Mouse (Mus musculus) common myeloid progenitor, adult 5-6 weeks (primary cell): ENCODE data around the gene Plscr3. TPM values are rescaled to one million over a fixed set of nuclear protein-coding genes. Genes with fewer than 3 reads are reported as not detected.

Experiments
- ATAC-seq: replicated peaks from 2 replicates; pipeline ENCODE4 v1.8.0; 2016; ENCODE audit warnings: low read depth, mild to moderate bottlenecking, moderate TSS enrichment, inconsistent platforms; ENCODE audit not compliant: poor library complexity, severe bottlenecking
- total RNA-seq: library from RNA; stranded (forward); fragments of 200-1000, 187-1606 nt; gene quantifications from 2 replicates; pipeline ENCODE4 v1.2.3, GENCODE M21; 2017

Plscr3 gene
- total RNA-seq, 1 experiment from 2014 or later, result 31.0 TPM

DNA sequence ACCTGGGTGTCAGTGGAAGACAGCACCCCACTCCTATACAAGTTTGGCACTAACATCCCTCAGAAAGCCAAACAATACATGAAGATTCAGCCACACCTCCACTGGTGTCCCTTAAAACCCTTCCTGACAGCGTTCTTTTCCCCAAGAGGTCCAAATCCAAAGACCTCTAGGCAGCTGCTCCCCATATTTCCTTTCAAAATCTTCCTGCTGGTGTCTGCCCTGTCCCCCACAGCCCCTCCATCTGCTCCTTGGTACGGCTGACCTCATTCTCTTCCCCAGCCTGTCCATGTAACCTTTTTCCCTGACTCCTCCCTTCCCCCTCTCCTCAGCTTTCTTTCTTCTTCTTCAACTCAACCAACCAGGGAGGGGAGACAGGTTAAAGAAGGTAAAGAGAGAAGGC is 22.7 kb upstream of the Plscr3 start:
- ATAC-seq, result no peak

DNA sequence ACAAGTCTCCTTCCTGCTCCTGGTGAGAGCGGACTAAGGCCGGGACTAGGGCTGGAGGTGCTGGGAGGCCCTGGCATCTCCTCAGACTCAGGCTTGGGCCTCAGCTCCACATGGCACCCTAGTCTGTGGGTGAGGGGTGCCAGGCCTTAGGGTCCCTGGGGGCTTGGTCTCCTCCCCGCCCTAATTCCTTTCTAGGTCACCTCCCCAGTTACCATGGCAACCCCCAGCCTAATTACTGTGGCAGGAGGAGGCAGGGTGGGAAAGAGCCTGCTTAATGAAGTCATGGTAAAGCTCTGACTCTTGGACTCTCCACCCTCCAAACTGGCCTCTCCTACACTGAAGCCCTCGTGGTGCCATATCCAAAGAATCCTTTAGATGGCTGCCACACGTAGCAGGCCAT is 17.3 kb upstream of the Plscr3 start:
- no peak for ATAC-seq

DNA sequence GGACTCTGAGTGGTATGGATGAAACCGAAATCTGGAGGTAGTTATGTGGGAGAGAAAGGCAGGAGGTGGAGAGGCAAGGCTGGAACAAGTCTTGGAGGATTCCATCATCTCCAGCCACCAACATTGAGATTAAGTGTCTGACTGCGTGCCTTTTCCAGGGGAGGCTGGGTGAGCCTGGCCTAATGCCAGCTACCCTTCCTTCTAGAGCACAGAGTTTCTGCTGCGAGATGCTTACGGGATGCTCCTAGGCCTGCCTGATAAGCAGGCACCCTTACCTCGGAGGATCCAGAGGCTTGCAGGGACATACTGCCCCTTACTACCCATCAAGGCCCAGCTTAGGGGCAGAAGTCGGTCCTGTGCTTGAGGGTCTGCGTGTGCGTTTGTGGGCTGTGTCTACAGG is 12.6 kb upstream of the Plscr3 start:
- ATAC-seq, result no peak

DNA sequence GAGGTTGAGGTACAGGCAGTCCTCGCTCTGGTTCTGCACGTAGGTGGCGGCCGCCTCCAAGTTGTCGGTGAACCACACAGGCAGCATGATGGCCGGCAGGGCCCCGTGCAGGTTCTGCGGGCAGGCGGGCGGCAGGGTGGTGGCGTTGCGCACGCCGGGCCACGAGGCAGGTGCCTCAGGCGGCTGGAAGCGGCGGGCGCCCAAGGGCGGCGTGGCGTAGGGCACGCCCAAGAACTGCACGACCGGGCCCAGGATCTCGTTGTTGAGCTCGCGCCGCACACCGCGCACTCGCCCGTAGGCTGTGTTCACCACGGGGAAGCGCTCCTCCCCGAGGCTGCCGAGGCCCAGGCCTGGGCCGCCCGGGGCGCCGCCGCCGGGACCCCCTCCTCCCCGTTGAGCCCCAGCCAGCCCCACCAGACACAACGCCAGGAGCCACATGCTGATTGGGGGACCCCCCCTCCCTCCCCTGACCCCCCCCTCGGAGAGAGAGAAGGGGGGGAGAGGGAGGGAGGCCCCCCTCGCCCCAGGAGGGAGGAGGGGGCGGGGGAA is 12.1 kb upstream of the Plscr3 start:
- ATAC-seq, result peak; percentile 10; the same call in 1 of the 2 replicates

DNA sequence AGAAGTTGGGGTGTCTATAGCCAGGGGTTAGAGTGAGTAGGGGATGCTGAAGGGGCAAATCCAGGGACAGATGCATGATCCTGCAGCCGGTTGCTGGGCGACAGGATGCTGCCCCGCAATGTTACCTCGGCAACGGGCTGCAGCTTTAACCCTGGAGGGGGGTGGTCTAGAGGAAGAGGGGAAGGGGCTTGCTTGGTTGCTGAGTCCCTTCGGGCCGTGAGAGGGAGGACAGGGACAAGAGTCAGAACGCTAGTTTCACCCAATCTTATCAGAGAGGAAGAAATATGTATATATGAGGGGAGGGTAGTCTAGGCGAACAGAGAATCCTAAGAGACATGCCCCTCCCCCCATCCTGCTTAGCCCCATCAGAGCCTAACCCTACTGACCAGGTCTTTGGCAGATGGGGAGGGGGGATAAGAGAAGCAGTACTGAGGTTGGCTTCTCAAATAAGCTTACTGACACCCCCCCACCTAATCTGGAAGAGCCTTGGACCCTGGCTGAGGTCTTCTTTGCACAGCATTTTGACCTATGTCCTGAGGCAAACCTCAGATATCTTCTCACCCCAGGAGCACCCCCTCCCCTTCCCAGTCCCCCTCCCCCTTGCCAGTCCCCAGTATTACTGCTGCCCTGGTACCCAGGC is 10.7 kb upstream of the Plscr3 start:
- ATAC-seq, result no peak

DNA sequence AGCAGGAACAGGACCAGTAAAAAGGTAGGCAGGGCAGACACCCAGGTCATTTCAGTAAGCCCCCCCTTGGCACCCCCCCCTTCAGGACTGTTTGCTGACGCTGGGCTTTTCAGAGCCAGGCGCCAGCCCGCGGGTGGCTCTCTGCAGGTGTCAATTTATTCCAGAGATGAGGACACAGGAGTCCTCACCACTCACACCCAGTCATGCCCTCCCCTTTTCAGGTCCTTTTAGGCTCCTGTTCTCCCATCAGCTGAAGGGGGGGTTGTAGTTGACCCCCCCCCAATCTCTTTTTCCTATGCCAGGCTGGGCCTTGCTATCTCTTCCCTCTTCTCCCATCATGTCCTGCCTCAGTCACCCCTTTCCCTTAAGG is 10.2 kb upstream of the Plscr3 start:
- ATAC-seq, result no peak

DNA sequence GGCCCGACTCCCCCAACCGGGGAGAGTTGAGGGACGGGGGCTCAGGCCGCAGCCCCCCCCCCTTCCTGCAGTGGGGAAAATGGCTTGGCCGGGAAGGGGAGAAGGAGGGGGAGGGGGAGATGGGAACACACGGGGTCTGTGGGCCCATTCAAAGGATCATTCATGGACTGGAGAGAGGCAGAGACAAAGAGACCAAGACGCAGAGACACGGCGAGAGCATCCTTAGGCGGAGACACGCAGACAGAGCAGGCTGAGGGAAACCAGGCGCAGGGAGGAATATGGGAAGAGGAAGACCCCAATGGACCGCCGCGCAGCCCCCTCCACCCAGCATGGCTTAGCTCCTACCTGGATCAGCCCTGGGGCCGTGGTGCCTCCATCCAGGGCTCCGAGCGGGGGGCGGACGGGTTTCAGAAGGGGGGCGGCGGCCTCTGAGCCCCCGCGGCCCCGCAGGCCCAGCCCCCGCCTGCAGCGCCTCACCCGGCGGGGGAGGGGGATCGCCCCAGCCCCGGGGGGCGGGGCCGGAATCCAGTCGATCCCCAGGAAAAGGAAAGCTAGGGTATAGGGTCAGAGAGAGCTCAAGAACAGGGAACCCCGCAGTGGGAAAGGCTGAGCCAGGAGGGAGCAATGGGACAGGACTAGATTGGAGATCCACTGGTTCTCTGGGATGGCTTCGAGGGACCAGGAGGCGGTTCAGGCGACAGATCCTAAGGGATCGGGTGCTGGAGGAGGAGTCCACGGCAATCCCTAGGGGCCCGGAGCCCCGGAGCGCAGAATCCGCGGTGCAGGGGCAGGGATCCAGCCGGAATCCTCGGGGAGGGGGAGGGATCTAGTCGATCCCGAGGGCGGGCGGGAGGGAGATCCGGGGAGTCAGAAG is 9.2 kb upstream of the Plscr3 start:
- ATAC-seq, result no peak

DNA sequence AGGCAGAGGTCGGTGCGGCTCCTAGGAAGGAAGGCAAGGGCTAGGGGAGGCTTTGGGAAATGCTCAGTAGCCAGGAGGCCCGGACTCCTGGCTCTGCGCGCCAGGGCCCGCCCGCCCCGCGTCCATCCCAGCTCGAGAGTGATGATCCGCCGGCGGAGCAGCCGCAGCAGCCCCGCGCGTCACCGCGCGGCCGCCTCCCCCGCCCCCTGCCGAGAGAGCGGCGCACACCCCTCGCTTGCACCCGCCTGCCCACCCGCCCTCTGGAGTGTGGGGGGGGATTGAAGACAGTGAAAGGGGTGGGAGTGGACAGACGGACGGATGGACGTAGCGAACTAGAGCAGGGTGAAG is 8.6 kb upstream of the Plscr3 start, which contains the start of gene Nlgn2:
Nlgn2 (minus strand) TSS at position 181 of the 348 bp plus-strand sequence.
- peak; percentile 6; the same call in 1 of the 2 replicates for ATAC-seq

DNA sequence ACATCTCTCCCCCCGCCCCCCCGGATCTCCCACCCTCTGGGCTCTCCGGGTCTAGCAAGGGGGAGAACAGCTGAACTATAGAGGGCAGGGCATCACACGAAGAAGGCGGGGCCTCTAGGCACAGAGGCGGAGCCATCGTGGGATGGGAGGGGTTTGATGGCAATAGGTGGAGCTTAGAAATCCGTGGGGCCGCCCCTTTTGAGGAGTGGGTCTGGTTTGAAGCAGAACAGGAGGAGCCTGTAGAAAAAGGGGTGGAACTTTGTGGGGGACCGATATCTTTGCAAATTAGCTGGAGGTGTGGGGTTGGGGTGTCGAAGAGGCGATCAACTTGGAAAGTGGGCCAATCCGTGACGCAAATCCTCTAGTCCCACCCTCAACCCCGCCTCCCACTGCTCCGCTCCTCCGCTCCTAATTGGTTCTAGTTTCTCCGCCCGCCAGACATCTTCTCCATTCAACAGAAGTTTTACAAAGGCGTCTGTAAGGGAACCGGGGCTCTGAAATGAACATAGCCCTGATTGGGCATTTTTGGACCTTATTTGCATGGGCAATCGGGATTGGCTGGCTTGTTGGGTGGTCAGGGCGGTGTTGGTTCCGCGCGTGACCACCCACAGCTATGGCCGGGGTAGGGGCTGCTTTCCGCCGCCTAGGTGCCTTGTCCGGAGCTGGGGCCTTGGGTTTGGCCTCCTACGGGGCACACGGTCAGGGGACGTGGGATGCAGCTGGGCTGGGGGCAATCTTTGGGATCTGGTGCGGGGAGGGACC is 8.0 kb upstream of the Plscr3 start, which contains the start of gene Tmem256:
Tmem256 (plus strand) TSS at position 563 of the 762 bp plus-strand sequence.
- ATAC-seq, result peak; percentile 81

DNA sequence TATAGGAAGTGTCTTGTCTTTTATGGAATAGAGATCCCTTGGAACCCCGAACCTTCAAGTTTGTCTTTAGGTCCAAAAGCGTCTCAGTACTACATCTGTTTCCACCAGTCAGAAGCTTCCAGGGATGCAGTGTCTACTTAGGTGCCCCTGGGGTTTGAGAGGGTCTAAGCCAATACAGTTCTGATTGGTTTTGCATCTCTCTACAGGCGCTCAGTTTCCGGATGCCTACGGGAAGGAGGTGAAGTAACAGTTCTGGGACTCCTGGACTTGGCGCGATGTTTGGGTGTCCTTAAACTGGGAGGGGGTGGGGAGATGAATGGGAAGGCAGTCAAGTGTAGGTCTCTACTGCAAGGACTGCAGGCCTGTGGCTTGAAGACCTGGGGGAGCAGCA is 7.5 kb upstream of the Plscr3 start:
- no peak for ATAC-seq

DNA sequence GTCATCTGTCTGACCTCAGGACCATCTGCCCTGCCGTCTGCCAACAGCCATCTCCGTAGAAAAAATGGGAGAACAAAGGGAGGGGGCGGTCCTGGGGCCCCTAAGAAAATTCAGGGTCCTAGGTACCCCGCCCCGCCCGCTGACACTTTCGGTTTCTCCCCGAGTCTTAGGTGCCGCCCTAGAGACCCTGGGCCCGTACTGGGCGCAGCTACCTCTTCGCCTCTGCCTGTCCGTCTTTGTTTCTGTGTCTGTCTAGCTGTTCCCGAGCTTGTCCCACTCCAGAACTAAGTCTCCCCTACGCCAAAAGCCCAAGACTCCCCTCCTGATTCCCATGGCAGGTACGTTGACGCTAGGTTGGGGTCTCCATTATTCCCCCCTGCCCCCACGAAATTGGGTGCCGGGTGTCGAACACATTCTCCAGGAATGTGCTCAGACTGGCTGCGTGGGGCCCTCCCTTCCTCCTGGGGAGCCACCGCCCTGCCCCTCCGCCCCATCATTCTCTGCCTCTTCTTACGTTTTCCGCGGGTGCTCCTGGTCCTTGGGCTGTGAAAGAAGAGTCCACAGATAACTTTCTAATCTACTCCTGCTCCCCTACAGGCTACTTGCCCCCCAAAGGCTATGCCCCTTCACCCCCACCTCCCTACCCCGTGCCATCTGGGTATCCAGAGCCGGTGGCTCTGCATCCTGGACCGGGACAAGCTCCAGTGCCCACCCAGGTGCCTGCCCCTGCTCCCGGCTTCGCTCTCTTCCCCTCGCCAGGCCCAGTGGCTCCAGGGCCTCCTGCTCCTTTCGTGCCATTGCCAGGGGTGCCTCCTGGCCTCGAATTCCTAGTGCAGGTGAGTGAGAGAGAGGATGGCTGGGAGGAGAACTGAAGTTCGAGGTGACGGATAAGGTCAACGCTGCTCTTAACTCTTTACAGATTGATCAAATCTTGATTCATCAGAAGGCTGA is 837 bp downstream of the Plscr3 start:
- ATAC-seq, result peak; percentile 26

DNA sequence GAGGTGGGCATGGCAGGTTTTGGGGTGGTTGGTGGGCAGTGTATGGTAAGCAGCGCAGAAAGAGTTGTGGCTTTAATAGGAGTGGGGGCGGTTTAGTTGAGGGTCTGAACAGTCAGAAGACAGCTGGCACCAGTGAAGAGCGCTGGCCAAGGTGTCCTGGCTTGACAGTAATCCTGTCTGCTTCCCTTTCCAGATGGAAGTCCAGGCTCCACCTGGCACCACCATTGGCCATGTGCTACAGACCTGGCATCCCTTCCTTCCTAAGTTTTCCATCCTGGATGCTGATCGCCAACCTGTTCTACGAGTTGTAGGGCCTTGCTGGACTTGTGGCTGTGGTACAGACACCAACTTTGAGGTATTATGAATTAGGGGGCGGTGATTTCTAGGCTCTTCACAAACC is 1.8 kb downstream of the Plscr3 start:
- ATAC-seq, result no peak

DNA sequence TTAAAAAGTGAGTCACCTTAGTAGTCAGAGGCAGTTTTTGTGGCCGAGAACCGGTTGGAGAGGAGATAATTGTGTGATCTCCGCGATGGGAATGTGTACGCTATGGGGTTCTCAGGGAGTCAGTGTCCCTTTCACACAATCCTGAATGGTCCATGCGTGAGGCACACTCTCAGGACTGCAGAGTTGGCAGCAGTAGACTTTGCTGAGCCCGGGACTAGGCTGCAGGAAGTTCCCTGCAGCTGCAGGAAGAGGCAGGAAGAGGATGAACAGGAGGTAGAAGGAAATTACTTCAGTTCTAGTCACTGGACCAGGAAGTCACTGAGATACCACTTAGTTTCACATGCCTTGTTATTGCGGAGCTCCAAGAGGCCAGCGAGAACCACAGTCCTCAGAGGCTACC is 3.0 kb downstream of the Plscr3 start:
- ATAC-seq, result no peak

DNA sequence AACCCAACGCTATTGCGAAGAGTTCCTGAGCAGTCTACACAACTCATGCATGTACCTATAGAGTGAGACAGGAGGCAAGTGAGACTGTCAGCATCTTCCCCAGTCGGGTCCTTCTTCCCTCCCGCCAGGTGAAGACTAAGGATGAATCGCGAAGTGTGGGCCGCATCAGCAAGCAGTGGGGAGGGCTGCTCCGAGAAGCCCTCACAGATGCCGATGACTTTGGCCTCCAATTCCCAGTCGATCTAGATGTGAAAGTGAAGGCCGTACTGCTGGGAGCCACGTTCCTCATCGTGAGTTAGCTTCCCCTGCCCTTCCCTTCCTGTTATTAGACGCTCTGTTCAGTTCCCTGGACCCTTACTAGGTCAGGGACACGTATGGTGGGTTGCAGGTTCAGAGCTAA is 3.7 kb downstream of the Plscr3 start:
- no peak for ATAC-seq

DNA sequence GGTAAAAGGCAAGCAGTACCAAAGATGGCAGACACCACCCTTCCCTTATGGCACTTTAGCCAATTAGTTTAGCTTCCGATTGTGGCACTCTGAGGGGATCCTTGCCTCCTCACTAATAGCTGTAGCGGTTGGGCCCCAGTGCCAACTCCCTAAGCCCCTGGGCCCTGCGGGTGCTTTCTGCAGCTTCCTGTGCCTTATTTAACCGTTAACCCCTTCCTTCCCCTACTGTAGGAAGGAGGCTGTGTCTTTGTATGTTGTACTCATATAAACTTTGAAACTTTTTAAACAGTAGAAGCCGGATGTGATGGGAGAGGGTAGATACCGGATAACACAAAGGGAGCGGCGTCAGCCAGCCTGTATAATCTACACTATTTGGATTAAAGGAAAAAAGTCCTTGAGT is 4.6 kb downstream of the Plscr3 start:
- peak; percentile 41 for ATAC-seq

DNA sequence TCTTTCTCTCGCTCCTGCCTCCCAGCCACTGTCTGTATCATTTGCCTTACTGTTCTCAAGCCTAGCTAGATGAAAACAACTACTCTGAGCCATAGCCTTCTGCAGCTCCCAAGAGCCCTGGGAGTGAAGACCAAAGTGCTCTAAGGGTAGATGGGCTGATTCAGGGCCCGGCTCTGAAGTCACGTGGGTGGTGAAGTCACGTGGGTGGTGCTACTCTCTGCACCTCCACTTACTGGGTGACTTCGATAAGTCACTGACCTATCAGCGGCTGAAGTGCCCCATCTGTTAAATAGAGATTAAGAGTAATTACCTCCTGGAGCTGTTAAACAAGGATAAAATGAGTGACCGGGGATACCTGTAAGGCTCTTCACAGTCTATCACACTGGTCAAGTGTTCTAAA is 7.8 kb downstream of the Plscr3 start:
- peak; percentile 68 for ATAC-seq

DNA sequence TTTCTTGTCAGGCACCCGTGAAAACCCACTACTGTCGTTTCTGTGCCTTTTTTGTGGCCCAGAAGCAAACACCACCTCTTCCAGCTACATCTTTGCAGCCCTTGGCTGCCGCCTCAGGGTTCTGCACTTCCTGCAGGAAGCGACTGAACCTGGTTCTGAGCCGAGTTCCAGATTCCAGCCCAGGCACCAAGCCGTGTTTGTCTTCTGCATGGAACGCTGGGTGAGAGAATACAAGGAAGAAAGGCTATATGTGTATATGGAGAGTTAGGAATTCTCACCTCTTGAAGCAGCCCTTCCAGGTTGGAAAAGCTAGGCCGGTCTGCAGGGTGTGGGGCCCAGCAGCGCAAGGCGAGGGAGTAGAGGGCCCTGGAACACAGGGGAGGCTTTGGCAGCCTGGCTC is 8.5 kb downstream of the Plscr3 start:
- ATAC-seq, result no peak

DNA sequence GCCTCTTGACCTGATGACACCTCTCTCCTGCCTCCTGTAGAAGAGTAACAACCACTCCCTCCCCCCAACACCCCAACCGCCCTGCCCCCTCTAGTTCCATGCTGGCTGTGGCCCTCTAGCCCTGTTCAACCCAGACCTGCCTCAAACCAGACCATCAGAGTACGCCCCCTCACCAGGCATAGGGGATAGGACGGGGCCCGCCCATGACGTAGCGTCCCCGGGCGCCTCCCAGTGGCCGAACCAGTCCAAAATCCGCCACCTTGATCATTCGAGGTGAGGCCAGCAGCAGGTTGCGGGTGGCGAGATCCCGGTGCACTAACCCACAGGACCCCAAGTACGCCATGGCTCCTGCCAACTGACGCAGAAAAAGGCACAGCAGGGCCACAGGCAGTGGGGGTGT is 9.2 kb downstream of the Plscr3 start:
- peak; percentile 30 for ATAC-seq
